Mouse (Mus musculus): ENCODE measurements around the gene Gm44579. TPM values are rescaled to one million over a fixed set of nuclear protein-coding genes. Genes with fewer than 3 reads are reported as not detected.

Gm44579 gene
- polyA plus RNA-seq, 2 experiments, result not detected

GRCm38 (mm10) chr15:98154631-98155030 is 66.1 kb downstream of the Gm44579 start:
- Histone ChIP-seq H3K4me1 (ENCODE audit: control insufficient read depth, insufficient read depth, low read length) (no peaks in the 10 kb centered on the region), H3K27ac (replicated peaks; ENCODE audit: low read depth, low read length) (no peak overlapping the region), H3K36me3 (ENCODE audit: control insufficient read depth, insufficient read depth, low read length) (no peaks in the 10 kb centered on the region), H3K9ac (ENCODE audit: low read depth, low read length, severe bottlenecking) (no peak overlapping the region), H3K9me3 (ENCODE audit: control insufficient read depth, low read length) (no peaks in the 10 kb centered on the region), H3K4me2 (replicated peaks; ENCODE audit: low read depth, low read length, severe bottlenecking) (no peak overlapping the region), H3K4me3 (replicated peaks; ENCODE audit: low read length) (no peak overlapping the region), H3K27me3 (ENCODE audit: control insufficient read depth, insufficient read depth, low read length) (no peaks in the 10 kb centered on the region)
- DNase-seq (ENCODE audit: low spot score), result no peak
- TF ChIP-seq POLR2A (IDR thresholded peaks at IDR 0.05; ENCODE audit: borderline replicate concordance, extremely low read depth, insufficient read depth, insufficient read length), result no peak
- 76% methylated on average over 3 of the region's 3 CpGs for WGBS
- ATAC-seq (ENCODE audit: low FRiP score, low read depth), result no peak

- Histone ChIP-seq H3K27ac (replicated peaks; ENCODE audit: low read depth, low read length) (no peak overlapping the region), H3K4me1 (ENCODE audit: control insufficient read depth, insufficient read depth, low read length) (no peaks in the 10 kb centered on the region), H3K27me3 (ENCODE audit: control insufficient read depth, insufficient read depth, low read length) (no peaks in the 10 kb centered on the region), H3K36me3 (ENCODE audit: control insufficient read depth, insufficient read depth, low read length) (no peaks in the 10 kb centered on the region), H3K9me3 (ENCODE audit: control insufficient read depth, low read length) (no peaks in the 10 kb centered on the region), H3K9ac (ENCODE audit: low read depth, low read length, severe bottlenecking) (no peak overlapping the region), H3K4me3 (replicated peaks; ENCODE audit: low read length) (no peak overlapping the region), H3K4me2 (replicated peaks; ENCODE audit: low read depth, low read length, severe bottlenecking) (no peak overlapping the region)
- no peak for TF ChIP-seq POLR2A (IDR thresholded peaks at IDR 0.05; ENCODE audit: borderline replicate concordance, extremely low read depth, insufficient read depth, insufficient read length)
- ATAC-seq (ENCODE audit: low FRiP score, low read depth), result no peak
- 60% methylated on average over 4 of the region's 4 CpGs for WGBS
- DNase-seq (ENCODE audit: low spot score), result no peak
These were observed 66.6 kb downstream of the Gm44579 start for GRCm38 (mm10) chr15:98154146-98154545.

GRCm38 (mm10) chr15:98153625-98154024 is 67.2 kb downstream of the Gm44579 start:
- 34% methylated on average over 3 of the region's 3 CpGs for WGBS

GRCm38 (mm10) chr15:98152916-98153315 is 67.9 kb downstream of the Gm44579 start:
- TF ChIP-seq POLR2A (IDR thresholded peaks at IDR 0.05; ENCODE audit: borderline replicate concordance, extremely low read depth, insufficient read depth, insufficient read length), result no peak
- H3K27ac ChIP-seq (replicated peaks; ENCODE audit: low read depth, low read length), result no peak overlapping the region

More at GRCm38 (mm10) chr15:98153625-98154024, 67.2 kb downstream of the Gm44579 start:
- no peak for TF ChIP-seq POLR2A (IDR thresholded peaks at IDR 0.05; ENCODE audit: borderline replicate concordance, extremely low read depth, insufficient read depth, insufficient read length)
- ATAC-seq (ENCODE audit: low FRiP score, low read depth) (no peak; the same call in 1 of the 2 replicates), DNase-seq (ENCODE audit: low spot score) (peak; percentile 69)
- Histone ChIP-seq H3K4me1 (ENCODE audit: control insufficient read depth, insufficient read depth, low read length) (no peaks in the 10 kb centered on the region), H3K27ac (replicated peaks; ENCODE audit: low read depth, low read length) (no peak overlapping the region), H3K27me3 (ENCODE audit: control insufficient read depth, insufficient read depth, low read length) (no peaks in the 10 kb centered on the region), H3K4me2 (replicated peaks; ENCODE audit: low read depth, low read length, severe bottlenecking) (no peak overlapping the region), H3K36me3 (ENCODE audit: control insufficient read depth, insufficient read depth, low read length) (no peaks in the 10 kb centered on the region), H3K4me3 (replicated peaks; ENCODE audit: low read length) (no peak overlapping the region), H3K9ac (ENCODE audit: low read depth, low read length, severe bottlenecking) (no peak overlapping the region), H3K9me3 (ENCODE audit: control insufficient read depth, low read length) (no peaks in the 10 kb centered on the region)

GRCm38 (mm10) chr15:98149166-98149602 is 71.6 kb downstream of the Gm44579 start:
- Histone ChIP-seq H3K27ac (replicated peaks; ENCODE audit: low read depth, low read length) (no peak overlapping the region), H3K9me3 (ENCODE audit: control insufficient read depth, low read length) (no peaks in the 10 kb centered on the region), H3K9ac (ENCODE audit: low read depth, low read length, severe bottlenecking) (no peak overlapping the region), H3K36me3 (ENCODE audit: control insufficient read depth, insufficient read depth, low read length) (no peaks in the 10 kb centered on the region), H3K27me3 (ENCODE audit: control insufficient read depth, insufficient read depth, low read length) (no peaks in the 10 kb centered on the region), H3K4me2 (replicated peaks; ENCODE audit: low read depth, low read length, severe bottlenecking) (no peak overlapping the region), H3K4me3 (replicated peaks; ENCODE audit: low read length) (no peak overlapping the region), H3K4me1 (ENCODE audit: control insufficient read depth, insufficient read depth, low read length) (0 out of 2 replicates have a peak, but pooled peaks cover 3% of the 10 kb centered on the region)
- WGBS, result 67% methylated on average over 10 of the region's 10 CpGs
- TF ChIP-seq POLR2A (IDR thresholded peaks at IDR 0.05; ENCODE audit: borderline replicate concordance, extremely low read depth, insufficient read depth, insufficient read length), result no peak
- DNase-seq (ENCODE audit: low spot score) (no peak), ATAC-seq (ENCODE audit: low FRiP score, low read depth) (no peak)

More at GRCm38 (mm10) chr15:98152916-98153315, 67.9 kb downstream of the Gm44579 start:
- Histone ChIP-seq H3K27me3 (ENCODE audit: control insufficient read depth, insufficient read depth, low read length) (no peaks in the 10 kb centered on the region), H3K4me2 (replicated peaks; ENCODE audit: low read depth, low read length, severe bottlenecking) (no peak overlapping the region), H3K9ac (ENCODE audit: low read depth, low read length, severe bottlenecking) (no peak overlapping the region), H3K9me3 (ENCODE audit: control insufficient read depth, low read length) (no peaks in the 10 kb centered on the region), H3K4me1 (ENCODE audit: control insufficient read depth, insufficient read depth, low read length) (no peaks in the 10 kb centered on the region), H3K36me3 (ENCODE audit: control insufficient read depth, insufficient read depth, low read length) (no peaks in the 10 kb centered on the region), H3K4me3 (replicated peaks; ENCODE audit: low read length) (no peak overlapping the region)
- ATAC-seq (ENCODE audit: low FRiP score, low read depth), result no peak
- WGBS, result 54% methylated on average over 7 of the region's 7 CpGs
- DNase-seq (ENCODE audit: low spot score), result no peak

- H3K27ac ChIP-seq (replicated peaks; ENCODE audit: low read depth, low read length), result no peak overlapping the region
- 0 out of 2 replicates have a peak, but pooled peaks cover 3% of the 10 kb centered on the region for H3K4me1 ChIP-seq (ENCODE audit: control insufficient read depth, insufficient read depth, low read length)
- no peaks in the 10 kb centered on the region for H3K27me3 ChIP-seq (ENCODE audit: control insufficient read depth, insufficient read depth, low read length)
- 76% methylated on average over 3 of the region's 3 CpGs for WGBS
- no peak overlapping the region for H3K4me3 ChIP-seq (replicated peaks; ENCODE audit: low read length)
- no peak overlapping the region for H3K9ac ChIP-seq (ENCODE audit: low read depth, low read length, severe bottlenecking)
- ATAC-seq (ENCODE audit: low FRiP score, low read depth) (no peak), DNase-seq (ENCODE audit: low spot score) (no peak)
- no peak overlapping the region for H3K4me2 ChIP-seq (replicated peaks; ENCODE audit: low read depth, low read length, severe bottlenecking)
- H3K9me3 ChIP-seq (ENCODE audit: control insufficient read depth, low read length), result no peaks in the 10 kb centered on the region
- no peak for TF ChIP-seq POLR2A (IDR thresholded peaks at IDR 0.05; ENCODE audit: borderline replicate concordance, extremely low read depth, insufficient read depth, insufficient read length)
- no peaks in the 10 kb centered on the region for H3K36me3 ChIP-seq (ENCODE audit: control insufficient read depth, insufficient read depth, low read length)
These were observed 72.4 kb downstream of the Gm44579 start for GRCm38 (mm10) chr15:98148356-98148755.
